Mouse (Mus musculus) left cerebral cortex, postnatal 14 days (tissue): ENCODE results near the gene Zbtb16. TPM values are rescaled to one million over a fixed set of nuclear protein-coding genes. Genes with fewer than 3 reads are reported as not detected.

ENCODE experiments used
- DNase-seq, 2 experiments: peaks; one replicate each; pipeline ENCODE4 v3.0.0; 2021 to 2022; ENCODE audit warnings: low spot score in 2 of 2, mixed read lengths in 1 of 2
- intact Hi-C: fragments of 180-260 bp; cut with DNase I; formaldehyde crosslinking; loops from one replicate; pipeline ENCODE4 v1.15.1; 2025
- total RNA-seq, 2 experiments: library from RNA; stranded (reverse); gene quantifications; 2 replicates each; pipeline ENCODE4 v1.2.3; 2021

Gene Zbtb16
- total RNA-seq, 2 experiments from 2014 or later = 56.2 to 65.7 TPM

GRCm38 (mm10) chr9:48696731-48697469 lies 139.1 kb downstream of the Zbtb16 start:
- DNase-seq = no peak
- intact Hi-C loops = no loop called here

- intact Hi-C loops = no loop called here
- no peak for DNase-seq
Measured at GRCm38 (mm10) chr9:48696330-48696729, 139.7 kb downstream of the Zbtb16 start.

DNA sequence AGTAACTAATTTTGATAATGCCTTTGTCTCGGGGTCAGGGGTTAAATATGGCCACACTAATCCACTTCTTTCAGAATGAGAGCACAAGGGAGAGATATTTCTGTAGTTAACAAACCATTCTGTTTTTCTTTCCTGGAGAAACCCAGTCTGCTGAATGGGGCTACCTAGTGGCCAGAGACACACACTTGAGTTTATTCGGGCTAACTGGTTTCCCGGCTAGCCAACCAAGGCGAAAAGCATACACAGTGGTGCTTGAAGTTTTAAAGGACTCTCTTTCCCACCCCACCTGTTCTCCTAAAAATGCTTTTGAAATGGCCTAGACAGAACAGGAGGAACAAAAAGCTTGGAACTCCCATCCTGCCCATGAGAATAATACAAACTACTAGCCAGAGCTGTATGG lies 140.2 kb downstream of the Zbtb16 start:
- intact Hi-C loops = no loop called here
- DNase-seq = no peak

GRCm38 (mm10) chr9:48694616-48695061 lies 141.4 kb downstream of the Zbtb16 start:
- intact Hi-C loops = no loop called here
- no peak for DNase-seq

DNA sequence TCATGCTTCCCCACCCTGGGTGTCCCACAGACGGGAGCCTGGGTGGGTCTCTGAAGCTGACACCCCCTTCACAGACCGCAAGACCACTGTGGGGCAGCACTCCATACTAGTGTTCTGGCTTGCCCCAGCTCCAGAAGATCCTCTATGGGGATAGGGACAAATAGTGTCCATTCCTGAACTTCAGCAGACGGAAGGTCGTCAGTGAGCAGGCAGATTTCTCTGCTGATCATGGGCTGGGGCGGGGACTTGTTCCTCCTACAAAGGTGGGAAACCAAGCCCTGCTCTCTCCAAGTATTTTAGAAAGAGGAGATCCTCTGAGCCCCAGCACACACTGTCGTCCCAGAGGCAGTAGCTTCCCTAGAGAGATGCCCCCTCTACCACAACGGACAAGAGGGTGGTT lies 142.3 kb downstream of the Zbtb16 start:
- intact Hi-C loops = no loop called here
- no peak for DNase-seq

- intact Hi-C loops = no loop called here
- no peak for DNase-seq
Measured at GRCm38 (mm10) chr9:48689718-48689980, 146.4 kb downstream of the Zbtb16 start.

DNA sequence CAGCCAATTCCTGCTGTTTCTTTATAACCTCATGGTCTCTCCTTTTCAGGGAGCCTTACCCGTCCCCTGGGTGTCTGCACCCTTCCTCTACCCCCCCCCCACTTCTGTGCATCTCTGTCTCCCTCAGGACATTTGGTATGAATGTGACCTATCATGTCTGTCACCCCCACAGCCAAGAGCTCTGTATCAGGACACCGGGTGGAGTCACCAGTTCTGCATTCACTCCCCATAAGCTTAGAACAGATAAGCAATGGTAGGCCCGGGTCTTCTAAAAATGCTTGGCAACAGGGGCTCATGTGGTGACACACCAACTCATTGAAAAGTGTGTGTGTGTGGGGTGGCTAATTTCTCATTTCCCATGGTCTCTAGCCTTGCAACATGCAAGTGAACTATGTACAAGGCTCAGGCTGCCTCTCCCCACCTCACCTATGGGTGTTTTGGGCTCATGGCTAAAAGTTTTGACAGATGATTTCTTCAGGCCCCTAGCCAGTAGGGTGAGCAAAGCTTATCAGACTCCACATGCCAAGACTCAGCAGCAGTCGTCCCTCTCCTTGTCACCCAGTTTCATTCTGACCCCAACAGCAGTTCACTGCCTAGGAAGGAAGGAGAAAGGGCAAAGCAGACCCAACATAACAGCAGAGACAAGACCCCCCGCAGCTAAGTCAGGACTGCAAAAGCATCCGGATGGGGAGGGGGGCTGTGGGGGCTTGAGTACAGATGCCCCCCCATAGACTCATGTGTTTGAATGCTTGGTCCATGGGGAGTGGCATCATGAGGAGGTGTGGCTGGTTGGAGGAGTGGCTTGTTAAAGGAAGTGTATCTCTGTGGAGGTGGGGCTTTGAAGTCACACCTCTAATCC lies 146.9 kb downstream of the Zbtb16 start:
- intact Hi-C loops = no loop called here
- DNase-seq = no peak

GRCm38 (mm10) chr9:48687891-48688290 lies 148.1 kb downstream of the Zbtb16 start:
- intact Hi-C loops = no loop called here
- no peak for DNase-seq

DNA sequence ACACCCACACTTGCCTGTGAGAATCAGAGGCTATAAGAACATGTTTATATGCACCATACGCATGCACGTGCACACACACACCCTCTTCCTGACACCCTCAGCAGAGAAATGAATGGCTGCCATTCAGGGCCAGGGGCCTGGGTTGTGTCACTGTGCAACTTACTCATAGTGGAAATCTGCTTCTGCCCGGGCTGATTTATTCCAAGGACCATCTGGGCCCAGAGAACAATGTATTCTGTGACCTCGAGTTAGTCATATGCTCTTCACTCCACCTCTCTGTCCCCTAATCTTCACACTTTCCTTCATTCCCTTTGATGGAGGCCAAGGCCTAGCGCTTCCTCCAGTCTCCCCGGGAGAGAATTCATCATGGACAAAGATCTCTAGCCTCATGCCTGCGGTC lies 150.3 kb downstream of the Zbtb16 start:
- intact Hi-C loops = no loop called here
- DNase-seq = no peak

GRCm38 (mm10) chr9:48684144-48684543 lies 151.9 kb downstream of the Zbtb16 start:
- intact Hi-C loops = no loop called here
- no peak for DNase-seq

- no peak for DNase-seq
- intact Hi-C loops = no loop called here
Measured at GRCm38 (mm10) chr9:48681193-48681592, 154.8 kb downstream of the Zbtb16 start.

- intact Hi-C loops = no loop called here
- peak; percentile 25 to 29 for DNase-seq
Measured at GRCm38 (mm10) chr9:48678426-48679358, 157.3 kb downstream of the Zbtb16 start.

DNA sequence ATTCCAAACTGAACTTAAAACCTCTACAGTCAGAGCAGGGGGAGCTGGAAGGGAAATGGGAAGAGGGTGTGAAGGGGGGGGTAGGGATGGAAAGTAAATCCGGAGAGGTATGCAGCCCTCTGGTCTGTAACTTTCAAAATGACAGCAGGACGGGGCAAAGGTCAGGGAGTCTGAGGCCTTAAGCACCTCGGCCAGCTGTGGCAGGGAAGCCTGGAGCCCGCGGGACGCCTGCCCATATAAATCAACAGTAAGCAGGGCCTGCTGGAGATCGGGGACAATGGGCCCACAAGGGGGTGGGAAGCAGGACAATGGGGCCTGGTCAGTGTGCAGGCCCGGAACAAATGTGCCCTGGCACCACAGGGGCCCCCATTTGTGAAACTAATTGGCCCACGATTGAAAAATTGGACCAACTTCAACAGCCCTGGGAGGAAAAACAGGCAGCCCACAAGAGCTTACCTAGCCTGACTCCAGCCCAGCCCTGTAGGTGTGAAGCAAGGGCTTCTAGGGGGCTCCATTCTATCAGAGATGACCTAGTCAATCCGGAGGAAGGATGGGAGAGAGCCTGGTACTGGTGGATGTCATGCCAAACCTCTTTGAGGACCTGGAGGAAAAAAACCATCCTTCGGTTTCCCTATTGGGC lies 160.8 kb downstream of the Zbtb16 start:
- intact Hi-C loops = loop anchor here (2.0 kb wide), 1 partner anchor 62 kb away; no protein-coding TSS in a partner anchor

GRCm38 (mm10) chr9:48674359-48675015 lies 161.5 kb downstream of the Zbtb16 start:
- no peak for DNase-seq
- intact Hi-C loops = loop anchor here (2.0 kb wide), 1 partner anchor 62 kb away; no protein-coding TSS in a partner anchor

More for the DNA sequence above, 160.8 kb downstream of the Zbtb16 start:
- peak; percentile 21 to 26 for DNase-seq

GRCm38 (mm10) chr9:48673804-48674203 lies 162.2 kb downstream of the Zbtb16 start:
- no peak for DNase-seq
- intact Hi-C loops = loop anchor here (2.0 kb wide), 1 partner anchor 63 kb away; no protein-coding TSS in a partner anchor

GRCm38 (mm10) chr9:48673213-48673612 lies 162.8 kb downstream of the Zbtb16 start:
- intact Hi-C loops = no loop called here
- DNase-seq = peak in 1 of 2 experiments; percentile 65

DNA sequence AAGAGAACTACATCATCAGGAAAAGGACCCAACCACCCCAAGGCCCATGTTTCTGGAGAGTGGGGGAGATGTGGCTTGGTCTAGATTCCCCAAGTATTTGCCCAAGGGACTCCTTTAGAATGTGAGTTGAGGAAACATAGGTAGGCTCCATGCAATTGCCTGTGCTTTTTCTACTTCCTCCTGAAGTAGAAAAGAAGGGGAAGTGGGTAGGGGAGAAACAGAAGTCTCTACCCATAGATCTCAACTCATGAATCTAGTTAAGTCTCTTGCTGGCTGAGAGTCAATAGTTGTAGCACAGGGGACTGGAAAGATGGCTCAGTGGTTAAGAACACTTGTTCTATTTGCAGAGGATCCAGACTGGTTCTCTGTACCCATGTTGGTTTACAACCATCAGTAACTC lies 164.2 kb downstream of the Zbtb16 start:
- DNase-seq = no peak
- intact Hi-C loops = no loop called here

- intact Hi-C loops = no loop called here
- no peak for DNase-seq
Measured at GRCm38 (mm10) chr9:48670156-48670555, 165.9 kb downstream of the Zbtb16 start.

- DNase-seq = peak in 1 of 2 experiments; percentile 51
- intact Hi-C loops = loop anchor here (5.0 kb wide), 1 partner anchor 53 kb away; no protein-coding TSS in a partner anchor
Measured at GRCm38 (mm10) chr9:48669672-48670071, 166.3 kb downstream of the Zbtb16 start.
